Mouse (Mus musculus) heart, embryonic 14.5 days (tissue): Measurements from ENCODE around the gene Fam219a. TPM values are rescaled to one million over a fixed set of nuclear protein-coding genes. Genes with fewer than 3 reads are reported as not detected.
A peak's percentile ranks its signal among the peaks of the same experiment; 100 is the strongest.

Experiments used
- ATAC-seq: fragments of 200-750 bp; cut with Nextera tagmentation; 2 replicates; pipeline ENCODE4 v1.8.0; 2017; ENCODE audit warnings: low read depth, moderate TSS enrichment; ENCODE audit not compliant: insufficient number of reproducible peaks, insufficient read depth, low FRiP score
- H3K27ac ChIP-seq, 2 experiments: fragments of 200-500 bp in 1 of 2; fragments of 300-500 bp in 1 of 2; sonication (generic) in 1 of 2; replicated peaks in 1 of 2; 2 replicates each; pipeline ENCODE4 v1.5.1; 2012 to 2014; ENCODE audit warnings: low read depth in 2 of 2, low read length in 2 of 2, control low read depth in 1 of 2, mild to moderate bottlenecking in 1 of 2, mixed read lengths in 1 of 2; ENCODE audit not compliant: control insufficient read depth in 1 of 2, insufficient read depth in 1 of 2
- H3K27me3 ChIP-seq: fragments of 300-500 bp; sonication (generic); 2 replicates; pipeline ENCODE4 v1.6.1; 2014; ENCODE audit warnings: mild to moderate bottlenecking, low read length, control low read depth; ENCODE audit not compliant: control insufficient read depth, insufficient read depth
- H3K36me3 ChIP-seq: fragments of 300-500 bp; sonication (generic); 2 replicates; pipeline ENCODE4 v1.6.1; 2014; ENCODE audit warnings: mild to moderate bottlenecking, control low read depth, low read length, mixed read lengths; ENCODE audit not compliant: control insufficient read depth, insufficient read depth
- H3K4me1 ChIP-seq, 2 experiments: fragments of 200-500 bp in 1 of 2; fragments of 300-500 bp in 1 of 2; sonication (generic) in 1 of 2; 2 replicates each; pipeline ENCODE4 v1.6.1; 2012 to 2014; ENCODE audit warnings: low read length in 2 of 2, control low read depth in 1 of 2, mixed read lengths in 1 of 2; ENCODE audit not compliant: control insufficient read depth in 2 of 2, insufficient read depth in 2 of 2
- H3K4me2 ChIP-seq: fragments of 300-500 bp; sonication (generic); 2 replicates; pipeline ENCODE4 v1.6.1; 2014; ENCODE audit warnings: mild to moderate bottlenecking, low read length
- H3K4me3 ChIP-seq, 2 experiments: fragments of 200-500 bp in 1 of 2; fragments of 300-500 bp in 1 of 2; sonication (generic) in 1 of 2; 2 replicates each; pipeline ENCODE4 v1.5.1; 2012 to 2014; ENCODE audit warnings: low read length in 2 of 2, mild to moderate bottlenecking in 2 of 2, control low read depth in 1 of 2, low read depth in 1 of 2, moderate library complexity in 1 of 2; ENCODE audit not compliant: control insufficient read depth in 1 of 2, insufficient read depth in 1 of 2
- H3K9ac ChIP-seq: fragments of 300-500 bp; sonication (generic); 2 replicates; pipeline ENCODE4 v1.6.1; 2014; ENCODE audit warnings: mild to moderate bottlenecking, low read length
- H3K9me3 ChIP-seq: fragments of 300-500 bp; sonication (generic); 2 replicates; pipeline ENCODE4 v1.6.1; 2016; ENCODE audit warnings: low read length, control low read depth; ENCODE audit not compliant: control insufficient read depth
- WGBS: fragments of 180-500 bp; shearing (Covaris S2); extraction: QIAGEN DNeasy Blood & Tissue Kit; methylation state at CpG from one replicate; pipeline ENCODE4 v1.1.7; 2014; 5-methylcytosine and 5-hydroxymethylcytosine counted together
- polyA plus RNA-seq: library from polyadenylated mRNA; unstranded; fragments of >200 nt; fragmentation: Nextera tagmentation; extraction: Ambion mirVana; gene quantifications from 2 replicates; pipeline ENCODE4 v1.2.1, GENCODE M21; 2014

Fam219a gene
- polyA plus RNA-seq, 1 experiment from 2014 or later, result 2.9 TPM

GRCm38 (mm10) chr4:41517233-41517632, 52.1 kb downstream of the Fam219a start, which contains the start of gene 1110017D15Rik:
TSS of gene 1110017D15Rik (minus strand) at chr4:41517333.
- no peak within 1 kb of the TSS for H3K4me2 ChIP-seq
- H3K9me3 ChIP-seq, result no peaks in the 10 kb centered on the region
- peaks cover 7% of the 10 kb centered on the region; the same call in 1 of the 2 replicates for H3K27me3 ChIP-seq
- no peak within 1 kb of the TSS for H3K9ac ChIP-seq
- no peak within 1 kb of the TSS for H3K4me3 ChIP-seq
- ATAC-seq, result no peak
- 74% methylated on average over 2 of the region's 2 CpGs for WGBS
- no peak within 1 kb of the TSS for H3K27ac ChIP-seq
- no peaks in the 10 kb centered on the region for H3K4me1 ChIP-seq
- no peaks in the 10 kb centered on the region for H3K36me3 ChIP-seq

- no peaks in the 10 kb centered on the region for H3K36me3 ChIP-seq
- H3K4me2 ChIP-seq, result no peak overlapping the region
- H3K27ac ChIP-seq, result no peak overlapping the region
- H3K4me3 ChIP-seq, result no peak overlapping the region
- H3K9me3 ChIP-seq, result no peaks in the 10 kb centered on the region
- H3K4me1 ChIP-seq, result no peaks in the 10 kb centered on the region
- H3K9ac ChIP-seq, result no peak overlapping the region
- ATAC-seq, result no peak
- peaks cover 32% of the 10 kb centered on the region for H3K27me3 ChIP-seq
- WGBS, result 16% methylated on average over 8 of the region's 8 CpGs
Observed at GRCm38 (mm10) chr4:41513714-41514113, 55.6 kb downstream of the Fam219a start.

GRCm38 (mm10) chr4:41513309-41513708, 56.0 kb downstream of the Fam219a start:
- peaks cover 36% of the 10 kb centered on the region for H3K27me3 ChIP-seq
- H3K9me3 ChIP-seq, result no peaks in the 10 kb centered on the region
- no peak for ATAC-seq
- 40% methylated on average over 4 of the region's 4 CpGs for WGBS
- no peak overlapping the region for H3K4me2 ChIP-seq
- no peaks in the 10 kb centered on the region for H3K36me3 ChIP-seq
- no peak overlapping the region for H3K4me3 ChIP-seq
- H3K9ac ChIP-seq, result no peak overlapping the region
- H3K27ac ChIP-seq, result no peak overlapping the region
- H3K4me1 ChIP-seq, result no peaks in the 10 kb centered on the region

- peaks cover 33% of the 10 kb centered on the region for H3K27me3 ChIP-seq
- H3K4me2 ChIP-seq, result peak overlapping the region; percentile 97; the same call in 1 of the 2 replicates
- no peaks in the 10 kb centered on the region for H3K36me3 ChIP-seq
- no peak overlapping the region for H3K4me3 ChIP-seq
- no peak overlapping the region for H3K9ac ChIP-seq
- H3K27ac ChIP-seq, result no peak overlapping the region
- no peaks in the 10 kb centered on the region for H3K9me3 ChIP-seq
- 39% methylated on average over 7 of the region's 7 CpGs for WGBS
- no peak for ATAC-seq
- peaks cover 6 to 10% of the 10 kb centered on the region in 2 experiments; a peak in 3 of 4 replicates for H3K4me1 ChIP-seq
Observed at GRCm38 (mm10) chr4:41507998-41508397, 61.3 kb downstream of the Fam219a start.

GRCm38 (mm10) chr4:41507326-41507924, 61.9 kb downstream of the Fam219a start:
- no peak for ATAC-seq
- peak overlapping the region; percentile 69 for H3K9ac ChIP-seq
- H3K36me3 ChIP-seq, result no peaks in the 10 kb centered on the region
- 3% methylated on average over 22 of the region's 22 CpGs for WGBS
- H3K4me3 ChIP-seq, result peak overlapping the region; percentile 52 to 67
- H3K4me1 ChIP-seq, result peaks cover 9 to 14% of the 10 kb centered on the region in 2 experiments
- H3K27me3 ChIP-seq, result peaks cover 34% of the 10 kb centered on the region
- H3K9me3 ChIP-seq, result no peaks in the 10 kb centered on the region
- H3K4me2 ChIP-seq, result peak overlapping the region; percentile 97
- H3K27ac ChIP-seq, result no peak overlapping the region

- H3K4me3 ChIP-seq, result peak overlapping the region; percentile 52 to 67
- no peaks in the 10 kb centered on the region for H3K9me3 ChIP-seq
- peak overlapping the region; percentile 97 for H3K4me2 ChIP-seq
- H3K27ac ChIP-seq, result no peak overlapping the region
- WGBS, result under 1% methylated on average over 29 of the region's 29 CpGs
- peak; percentile 65 for ATAC-seq
- H3K9ac ChIP-seq, result peak overlapping the region; percentile 69
- H3K27me3 ChIP-seq, result peaks cover 38% of the 10 kb centered on the region
- H3K4me1 ChIP-seq, result peaks cover 13 to 18% of the 10 kb centered on the region in 2 experiments
- no peaks in the 10 kb centered on the region for H3K36me3 ChIP-seq
Observed at GRCm38 (mm10) chr4:41506906-41507305, 62.4 kb downstream of the Fam219a start.

- Histone ChIP-seq H3K27ac (no peak overlapping the region), H3K4me2 (peak overlapping the region; percentile 97), H3K9ac (peak overlapping the region; percentile 69; the same call in 1 of the 2 replicates), H3K4me3 (peak overlapping the region in 1 of 2 experiments; percentile 52; a peak in 2 of 4 replicates), H3K9me3 (no peaks in the 10 kb centered on the region), H3K4me1 (peaks cover 13 to 18% of the 10 kb centered on the region in 2 experiments), H3K27me3 (peaks cover 38% of the 10 kb centered on the region), H3K36me3 (no peaks in the 10 kb centered on the region)
- 12% methylated on average over 13 of the region's 13 CpGs for WGBS
- ATAC-seq, result no peak
Observed at GRCm38 (mm10) chr4:41506156-41506555, 63.2 kb downstream of the Fam219a start.
